Mouse (Mus musculus): ENCODE measurements around the gene Tspan15. TPM values are rescaled to one million over a fixed set of nuclear protein-coding genes. Genes with fewer than 3 reads are reported as not detected.

Tspan15 gene
- polyA plus RNA-seq, 1 experiment from 2014 or later, result 8.5 TPM

- no peak for ATAC-seq (ENCODE audit: low read depth)
- Histone ChIP-seq H3K9ac (replicated peaks; ENCODE audit: low read depth, low read length) (no peak overlapping the region), H3K9me3 (ENCODE audit: control insufficient read depth, low read length) (no peaks in the 10 kb centered on the region), H3K4me2 (ENCODE audit: low read depth, low read length) (no peak overlapping the region), H3K4me1 (ENCODE audit: control insufficient read depth, insufficient read depth, low read length) (no peaks in the 10 kb centered on the region), H3K4me3 (ENCODE audit: low read depth, low read length) (no peak overlapping the region), H3K27me3 (ENCODE audit: control insufficient read depth, insufficient read depth, low read length) (no peaks in the 10 kb centered on the region), H3K36me3 (ENCODE audit: control insufficient read depth, insufficient read depth, low read length) (no peaks in the 10 kb centered on the region), H3K27ac (ENCODE audit: low read depth, low read length) (no peak overlapping the region)
- 17% methylated on average over 9 of the region's 9 CpGs for WGBS
Measured at GRCm38 (mm10) chr10:62173941-62174448, 57.1 kb downstream of the Tspan15 start.

- H3K36me3 ChIP-seq (ENCODE audit: control insufficient read depth, insufficient read depth, low read length), result no peaks in the 10 kb centered on the region
- H3K4me1 ChIP-seq (ENCODE audit: control insufficient read depth, insufficient read depth, low read length), result no peaks in the 10 kb centered on the region
- ATAC-seq (ENCODE audit: low read depth), result peak; percentile 46; the same call in 1 of the 2 replicates
- no peak overlapping the region for H3K4me2 ChIP-seq (ENCODE audit: low read depth, low read length)
- no peak overlapping the region for H3K27ac ChIP-seq (ENCODE audit: low read depth, low read length)
- no peak overlapping the region for H3K4me3 ChIP-seq (ENCODE audit: low read depth, low read length)
- H3K9ac ChIP-seq (replicated peaks; ENCODE audit: low read depth, low read length), result no peak overlapping the region
- H3K9me3 ChIP-seq (ENCODE audit: control insufficient read depth, low read length), result no peaks in the 10 kb centered on the region
- H3K27me3 ChIP-seq (ENCODE audit: control insufficient read depth, insufficient read depth, low read length), result no peaks in the 10 kb centered on the region
- 4% methylated on average over 9 of the region's 9 CpGs for WGBS
Measured at GRCm38 (mm10) chr10:62172841-62173553, 58.1 kb downstream of the Tspan15 start.

- no peak overlapping the region for H3K4me2 ChIP-seq (ENCODE audit: low read depth, low read length)
- no peaks in the 10 kb centered on the region for H3K9me3 ChIP-seq (ENCODE audit: control insufficient read depth, low read length)
- H3K4me1 ChIP-seq (ENCODE audit: control insufficient read depth, insufficient read depth, low read length), result no peaks in the 10 kb centered on the region
- no peak for ATAC-seq (ENCODE audit: low read depth)
- no peaks in the 10 kb centered on the region for H3K36me3 ChIP-seq (ENCODE audit: control insufficient read depth, insufficient read depth, low read length)
- no peak overlapping the region for H3K9ac ChIP-seq (replicated peaks; ENCODE audit: low read depth, low read length)
- H3K4me3 ChIP-seq (ENCODE audit: low read depth, low read length), result no peak overlapping the region
- H3K27ac ChIP-seq (ENCODE audit: low read depth, low read length), result no peak overlapping the region
- H3K27me3 ChIP-seq (ENCODE audit: control insufficient read depth, insufficient read depth, low read length), result no peaks in the 10 kb centered on the region
- 37% methylated on average over 10 of the region's 10 CpGs for WGBS
Measured at GRCm38 (mm10) chr10:62162410-62162809, 68.6 kb downstream of the Tspan15 start.

- no peak overlapping the region for H3K4me3 ChIP-seq (ENCODE audit: low read depth, low read length)
- 14% methylated on average over 7 of the region's 7 CpGs for WGBS
- no peak overlapping the region for H3K27ac ChIP-seq (ENCODE audit: low read depth, low read length)
- H3K9me3 ChIP-seq (ENCODE audit: control insufficient read depth, low read length), result no peaks in the 10 kb centered on the region
- H3K4me1 ChIP-seq (ENCODE audit: control insufficient read depth, insufficient read depth, low read length), result no peaks in the 10 kb centered on the region
- peaks cover 24% of the 10 kb centered on the region for H3K27me3 ChIP-seq (ENCODE audit: control insufficient read depth, insufficient read depth, low read length)
- ATAC-seq (ENCODE audit: low read depth), result no peak
- H3K9ac ChIP-seq (replicated peaks; ENCODE audit: low read depth, low read length), result no peak overlapping the region
- H3K4me2 ChIP-seq (ENCODE audit: low read depth, low read length), result no peak overlapping the region
- no peaks in the 10 kb centered on the region for H3K36me3 ChIP-seq (ENCODE audit: control insufficient read depth, insufficient read depth, low read length)
Measured at GRCm38 (mm10) chr10:62149929-62150328, 81.1 kb downstream of the Tspan15 start.

GRCm38 (mm10) chr10:62147466-62148248 is 83.4 kb downstream of the Tspan15 start:
- WGBS, result 48% methylated on average over 12 of the region's 12 CpGs
- H3K4me3 ChIP-seq (ENCODE audit: low read depth, low read length), result no peak overlapping the region
- no peaks in the 10 kb centered on the region for H3K36me3 ChIP-seq (ENCODE audit: control insufficient read depth, insufficient read depth, low read length)
- ATAC-seq (ENCODE audit: low read depth), result no peak
- no peaks in the 10 kb centered on the region for H3K9me3 ChIP-seq (ENCODE audit: control insufficient read depth, low read length)
- no peaks in the 10 kb centered on the region for H3K4me1 ChIP-seq (ENCODE audit: control insufficient read depth, insufficient read depth, low read length)
- H3K27me3 ChIP-seq (ENCODE audit: control insufficient read depth, insufficient read depth, low read length), result peaks cover 28% of the 10 kb centered on the region
- H3K9ac ChIP-seq (replicated peaks; ENCODE audit: low read depth, low read length), result no peak overlapping the region
- no peak overlapping the region for H3K27ac ChIP-seq (ENCODE audit: low read depth, low read length)
- H3K4me2 ChIP-seq (ENCODE audit: low read depth, low read length), result no peak overlapping the region

- H3K9me3 ChIP-seq (ENCODE audit: control insufficient read depth, low read length), result no peaks in the 10 kb centered on the region
- H3K4me3 ChIP-seq (ENCODE audit: low read depth, low read length), result no peak overlapping the region
- no peak overlapping the region for H3K27ac ChIP-seq (ENCODE audit: low read depth, low read length)
- 13% methylated on average over 5 of the region's 5 CpGs for WGBS
- peak; percentile 74; the same call in 1 of the 2 replicates for ATAC-seq (ENCODE audit: low read depth)
- H3K4me1 ChIP-seq (ENCODE audit: control insufficient read depth, insufficient read depth, low read length), result no peaks in the 10 kb centered on the region
- no peak overlapping the region for H3K9ac ChIP-seq (replicated peaks; ENCODE audit: low read depth, low read length)
- no peaks in the 10 kb centered on the region for H3K36me3 ChIP-seq (ENCODE audit: control insufficient read depth, insufficient read depth, low read length)
- H3K27me3 ChIP-seq (ENCODE audit: control insufficient read depth, insufficient read depth, low read length), result peaks cover 32% of the 10 kb centered on the region
- no peak overlapping the region for H3K4me2 ChIP-seq (ENCODE audit: low read depth, low read length)
Measured at GRCm38 (mm10) chr10:62145957-62146356, 85.1 kb downstream of the Tspan15 start.

- H3K9me3 ChIP-seq (ENCODE audit: control insufficient read depth, low read length), result no peaks in the 10 kb centered on the region
- H3K9ac ChIP-seq (replicated peaks; ENCODE audit: low read depth, low read length), result no peak within 1 kb of the TSS
- H3K27ac ChIP-seq (ENCODE audit: low read depth, low read length), result no peak within 1 kb of the TSS
- H3K27me3 ChIP-seq (ENCODE audit: control insufficient read depth, insufficient read depth, low read length), result peaks cover 21% of the 10 kb centered on the region
- no peak within 1 kb of the TSS for H3K4me3 ChIP-seq (ENCODE audit: low read depth, low read length)
- H3K4me2 ChIP-seq (ENCODE audit: low read depth, low read length), result no peak within 1 kb of the TSS
- no peak for ATAC-seq (ENCODE audit: low read depth)
- whole genome bisulfite sequencing, result 63% methylated on average over 8 of the region's 8 CpGs
- no peaks in the 10 kb centered on the region for H3K36me3 ChIP-seq (ENCODE audit: control insufficient read depth, insufficient read depth, low read length)
- H3K4me1 ChIP-seq (ENCODE audit: control insufficient read depth, insufficient read depth, low read length), result no peaks in the 10 kb centered on the region
Measured at GRCm38 (mm10) chr10:62143820-62144219, 87.2 kb downstream of the Tspan15 start, which contains the start of gene Fam241b. Gene Fam241b (minus strand): TSS chr10:62143920.

GRCm38 (mm10) chr10:62138040-62138439 is 93.0 kb downstream of the Tspan15 start:
- no peak overlapping the region for H3K4me3 ChIP-seq (ENCODE audit: low read depth, low read length)
- H3K27me3 ChIP-seq (ENCODE audit: control insufficient read depth, insufficient read depth, low read length), result peaks cover 38% of the 10 kb centered on the region
- ATAC-seq (ENCODE audit: low read depth), result no peak
- H3K4me2 ChIP-seq (ENCODE audit: low read depth, low read length), result no peak overlapping the region
- whole genome bisulfite sequencing, result 24% methylated on average over 3 of the region's 3 CpGs
- peaks cover 5% of the 10 kb centered on the region; the same call in 1 of the 2 replicates for H3K4me1 ChIP-seq (ENCODE audit: control insufficient read depth, insufficient read depth, low read length)
- H3K9me3 ChIP-seq (ENCODE audit: control insufficient read depth, low read length), result no peaks in the 10 kb centered on the region
- H3K9ac ChIP-seq (replicated peaks; ENCODE audit: low read depth, low read length), result no peak overlapping the region
- H3K36me3 ChIP-seq (ENCODE audit: control insufficient read depth, insufficient read depth, low read length), result no peaks in the 10 kb centered on the region
- H3K27ac ChIP-seq (ENCODE audit: low read depth, low read length), result no peak overlapping the region

- Histone ChIP-seq H3K36me3 (ENCODE audit: control insufficient read depth, insufficient read depth, low read length) (no peaks in the 10 kb centered on the region), H3K27me3 (ENCODE audit: control insufficient read depth, insufficient read depth, low read length) (peaks cover 47% of the 10 kb centered on the region), H3K9me3 (ENCODE audit: control insufficient read depth, low read length) (no peaks in the 10 kb centered on the region), H3K4me2 (ENCODE audit: low read depth, low read length) (no peak overlapping the region), H3K4me3 (ENCODE audit: low read depth, low read length) (no peak overlapping the region), H3K27ac (ENCODE audit: low read depth, low read length) (no peak overlapping the region), H3K4me1 (ENCODE audit: control insufficient read depth, insufficient read depth, low read length) (peaks cover 9% of the 10 kb centered on the region; the same call in 1 of the 2 replicates), H3K9ac (replicated peaks; ENCODE audit: low read depth, low read length) (no peak overlapping the region)
- 4% methylated on average over 4 of the region's 4 CpGs for WGBS
- no peak for ATAC-seq (ENCODE audit: low read depth)
Measured at GRCm38 (mm10) chr10:62137150-62137549, 93.9 kb downstream of the Tspan15 start.
